Mouse (Mus musculus) lung, postnatal 0 days (tissue): ENCODE results near the gene Vmn2r124. TPM values are rescaled to one million over a fixed set of nuclear protein-coding genes. Genes with fewer than 3 reads are reported as not detected.
"Not testable (repeated sequence)": the region's sequence is repeated elsewhere in the genome, so short reads cannot be mapped to it uniquely, and the experiment has no call there.

Experiments
- ATAC-seq: fragments of 200-750 bp; cut with Nextera tagmentation; 2 replicates; pipeline ENCODE4 v1.8.0; 2017; ENCODE audit warnings: moderate library complexity
- DNase-seq: peaks from one replicate; pipeline ENCODE4 v3.0.0-alpha.2; 2016; ENCODE audit warnings: low spot score
- H3K27ac ChIP-seq: fragments of 300-500 bp; sonication (generic); 2 replicates; pipeline ENCODE4 v1.5.1; 2014; ENCODE audit warnings: antibody characterized with exemption, mild to moderate bottlenecking, low read length, mixed read lengths
- H3K27me3 ChIP-seq: fragments of 300-500 bp; sonication (generic); replicated peaks from 2 replicates; pipeline ENCODE4 v1.6.1; 2014; ENCODE audit warnings: low read length, mixed read lengths; ENCODE audit not compliant: insufficient read depth
- H3K36me3 ChIP-seq: fragments of 300-500 bp; sonication (generic); 2 replicates; pipeline ENCODE4 v1.6.1; 2014; ENCODE audit warnings: low read length, mixed read lengths; ENCODE audit not compliant: insufficient read depth
- H3K4me1 ChIP-seq: fragments of 300-500 bp; sonication (generic); 2 replicates; pipeline ENCODE4 v1.6.1; 2014; ENCODE audit warnings: antibody characterized with exemption, low read depth, low read length, mixed read lengths; ENCODE audit not compliant: insufficient read depth
- H3K4me2 ChIP-seq: fragments of 300-500 bp; sonication (generic); replicated peaks from 2 replicates; pipeline ENCODE4 v1.6.1; 2014; ENCODE audit warnings: low read depth, mild to moderate bottlenecking, low read length, moderate library complexity, mixed read lengths
- H3K4me3 ChIP-seq: fragments of 300-500 bp; sonication (generic); 2 replicates; pipeline ENCODE4 v1.5.1; 2014; ENCODE audit warnings: low read depth, low read length
- H3K9ac ChIP-seq: fragments of 300-500 bp; sonication (generic); replicated peaks from 2 replicates; pipeline ENCODE4 v1.6.1; 2014; ENCODE audit warnings: low read depth, mild to moderate bottlenecking
- H3K9me3 ChIP-seq: fragments of 300-500 bp; sonication (generic); 2 replicates; pipeline ENCODE4 v1.6.1; 2016; ENCODE audit warnings: low read length, mixed read lengths
- CTCF ChIP-seq: IDR thresholded peaks from 2 replicates; pipeline ENCODE4 v1.5.1; 2016; ENCODE audit warnings: antibody characterized with exemption, mild to moderate bottlenecking
- EP300 ChIP-seq: IDR thresholded peaks from 2 replicates; pipeline ENCODE4 v1.6.1; 2016; ENCODE audit warnings: antibody characterized with exemption, mild to moderate bottlenecking, control low read depth
- WGBS: fragments of 180-500 bp; shearing (Covaris S2); extraction: QIAGEN DNeasy Blood & Tissue Kit; methylation state at CpG from one replicate; pipeline ENCODE4 v1.1.7; 2014; 5-methylcytosine and 5-hydroxymethylcytosine counted together
- polyA plus RNA-seq: library from polyadenylated mRNA; unstranded; fragments of >200 nt; fragmentation: Nextera tagmentation; extraction: Ambion mirVana; gene quantifications from 2 replicates; pipeline ENCODE4 v1.2.1, GENCODE M21; 2015

Gene Vmn2r124
- 0.01 TPM in 1 of 2 replicates, not detected in the other for polyA plus RNA-seq

DNA sequence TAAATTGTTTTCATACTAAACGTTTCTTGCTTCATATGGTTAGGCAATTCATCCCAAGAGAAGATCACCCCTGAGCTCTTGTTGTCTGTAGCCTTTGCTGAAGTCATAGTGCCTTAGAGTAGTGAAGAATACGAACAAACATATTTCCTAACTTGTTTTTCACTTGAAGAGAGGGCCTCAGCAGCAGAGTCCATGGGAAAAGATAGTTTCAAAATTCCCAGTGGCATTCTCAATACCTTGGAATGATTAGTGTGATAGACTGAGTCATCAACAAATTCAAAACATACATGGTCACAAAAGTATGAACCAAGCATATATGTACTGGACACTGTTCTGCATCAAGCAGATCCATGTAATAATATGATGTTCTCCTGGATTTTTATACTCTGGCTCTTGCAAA, at the start of gene Vmn2r124:
Gene Vmn2r124 (plus strand): TSS at position 301 of the 400 bp plus-strand sequence.
- no peak within 1 kb of the TSS for H3K27ac ChIP-seq
- DNase-seq (no peak), ATAC-seq (no peak)
- H3K4me1 ChIP-seq, result no peaks in the 10 kb centered on the region
- no peak for TF ChIP-seq CTCF
- TF ChIP-seq EP300, result no peak
- 24% methylated on average over 2 of the region's 2 CpGs for WGBS
- no peaks in the 10 kb centered on the region for H3K9me3 ChIP-seq
- no peaks in the 10 kb centered on the region for H3K27me3 ChIP-seq
- no peak within 1 kb of the TSS for H3K4me3 ChIP-seq
- H3K4me2 ChIP-seq, result no peak within 1 kb of the TSS
- H3K36me3 ChIP-seq, result no peaks in the 10 kb centered on the region
- H3K9ac ChIP-seq, result no peak within 1 kb of the TSS

DNA sequence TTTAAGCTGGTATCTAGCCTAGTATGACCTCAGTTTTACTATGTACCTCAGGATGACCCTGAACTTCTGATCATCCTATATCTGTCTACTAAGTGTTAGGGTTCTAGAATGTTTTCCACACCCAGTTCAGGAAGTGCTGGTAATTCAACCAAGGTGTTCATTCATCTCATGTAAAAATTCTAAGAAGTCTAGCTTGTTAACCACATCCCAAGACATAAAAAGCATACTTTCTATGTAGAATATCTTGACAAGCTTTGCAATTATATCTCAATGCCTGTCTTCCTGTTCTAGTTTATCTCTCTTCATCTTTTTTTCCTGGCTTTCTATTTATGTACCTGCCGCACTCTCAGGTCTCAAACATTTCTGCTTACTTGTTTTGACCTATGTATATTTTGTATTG, 44.5 kb upstream of the Vmn2r124 start:
- no peak for TF ChIP-seq EP300
- Histone ChIP-seq H3K27ac (no peak overlapping the region), H3K27me3 (no peaks in the 10 kb centered on the region), H3K4me1 (no peaks in the 10 kb centered on the region), H3K36me3 (no peaks in the 10 kb centered on the region), H3K9me3 (no peaks in the 10 kb centered on the region), H3K4me2 (no peak overlapping the region), H3K4me3 (no peak overlapping the region), H3K9ac (no peak overlapping the region)
- DNase-seq (no peak), ATAC-seq (no peak)
- 85% methylated on average over 1 of the region's 1 CpGs for WGBS

DNA sequence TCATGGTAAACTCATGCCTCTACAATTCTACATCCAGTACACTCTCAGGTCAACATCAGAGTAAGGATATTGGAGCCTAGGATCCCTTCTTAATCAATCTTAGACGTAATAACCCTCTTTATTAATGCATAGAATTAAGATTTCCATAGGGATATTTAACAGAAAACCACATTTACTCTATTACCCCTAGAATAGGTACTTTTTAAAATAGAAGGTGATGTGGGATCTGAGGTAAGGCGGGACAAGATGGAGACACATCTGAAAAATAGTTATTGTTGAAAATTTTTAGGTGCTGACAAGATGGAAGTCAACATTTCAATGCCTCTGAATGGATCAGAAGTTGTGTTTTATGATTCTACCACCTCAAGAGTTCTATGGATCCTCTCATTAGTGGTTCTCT, 27.8 kb upstream of the Vmn2r124 start, which contains the start of gene Fpr-rs4:
Gene Fpr-rs4 (plus strand): TSS at position 301 of the 400 bp plus-strand sequence.
- Histone ChIP-seq H3K9me3 (no peaks in the 10 kb centered on the region), H3K4me1 (no peaks in the 10 kb centered on the region), H3K27me3 (no peaks in the 10 kb centered on the region), H3K4me3 (no peak within 1 kb of the TSS), H3K4me2 (no peak within 1 kb of the TSS), H3K9ac (no peak within 1 kb of the TSS), H3K27ac (no peak within 1 kb of the TSS), H3K36me3 (no peaks in the 10 kb centered on the region)
- no peak for ATAC-seq
- DNase-seq, result no peak
- no peak for TF ChIP-seq EP300
- no peak for TF ChIP-seq CTCF
- WGBS, result 40% methylated on average over 2 of the region's 2 CpGs

DNA sequence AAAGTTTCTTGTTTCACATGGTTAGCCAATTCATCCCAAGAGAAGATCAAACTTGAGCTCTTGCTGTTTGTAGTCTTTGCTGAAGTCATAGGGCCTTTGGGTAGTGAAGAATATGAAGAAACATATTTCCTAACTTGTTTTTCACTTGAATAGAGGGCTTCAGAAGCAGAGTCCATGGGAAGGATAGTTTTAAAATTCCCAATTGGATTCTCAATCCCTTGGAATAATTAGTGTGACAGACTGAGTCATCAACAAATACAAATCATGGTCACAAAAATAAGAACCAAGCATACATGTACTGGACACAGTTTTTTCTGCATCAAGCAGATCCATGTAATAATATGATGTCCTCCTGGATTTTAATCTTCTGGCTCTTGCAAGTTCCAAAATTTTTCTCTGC, 35.5 kb downstream of the Vmn2r124 start, which contains the start of gene Vmn2r91:
Gene Vmn2r91 (plus strand): TSS at position 301 of the 400 bp plus-strand sequence.
- H3K27me3 ChIP-seq, H3K9ac ChIP-seq, ATAC-seq, H3K4me3 ChIP-seq, H3K36me3 ChIP-seq, H3K27ac ChIP-seq, H3K4me1 ChIP-seq, H3K4me2 ChIP-seq, H3K9me3 ChIP-seq, DNase-seq: not testable (repeated sequence)

DNA sequence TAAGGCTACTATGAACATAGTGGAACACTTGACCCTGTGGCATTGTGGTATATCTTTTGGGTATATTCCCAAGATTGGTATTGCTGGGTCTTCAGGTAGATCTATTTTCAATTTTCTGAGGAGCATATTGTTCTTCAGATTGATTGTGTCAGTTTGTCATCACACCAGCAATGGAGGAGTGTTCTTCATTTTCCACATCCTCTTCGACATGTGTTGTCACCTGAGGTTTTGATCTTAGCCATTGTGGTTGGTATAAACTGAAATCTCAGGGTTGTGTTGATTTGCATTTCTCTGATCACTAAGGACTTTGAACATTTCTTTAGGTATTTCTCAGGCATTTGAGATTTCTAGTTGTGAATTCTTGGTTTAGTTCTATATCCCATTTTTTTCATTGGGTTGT, 46.4 kb downstream of the Vmn2r124 start:
- not testable (repeated sequence) for H3K4me1 ChIP-seq, H3K27ac ChIP-seq, H3K9ac ChIP-seq, H3K36me3 ChIP-seq, ATAC-seq, DNase-seq, H3K27me3 ChIP-seq, H3K9me3 ChIP-seq, H3K4me2 ChIP-seq, H3K4me3 ChIP-seq
- 44% methylated on average over 1 of the region's 1 CpGs for WGBS

DNA sequence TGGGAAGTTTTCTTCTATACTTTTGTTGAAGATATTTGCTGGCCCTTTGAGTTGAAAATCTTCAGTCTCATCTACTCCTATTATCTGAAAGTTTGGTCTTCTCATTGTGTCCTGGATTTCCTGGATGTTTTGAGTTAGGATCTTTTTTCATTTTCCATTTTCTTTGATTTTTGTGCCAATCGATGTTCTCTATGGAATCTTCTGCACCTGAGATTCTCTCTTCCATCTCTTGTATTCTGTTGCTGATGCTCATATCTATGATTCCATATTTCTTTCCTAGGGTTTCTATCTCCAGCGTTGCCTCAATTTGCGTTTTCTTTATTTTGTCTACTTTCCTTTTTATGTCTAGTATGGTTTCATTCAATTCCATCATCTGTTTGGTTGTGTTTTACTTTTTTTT, 53.0 kb downstream of the Vmn2r124 start:
- DNase-seq, result not testable (repeated sequence)
- 79% methylated on average over 3 of the region's 3 CpGs for WGBS

More for the DNA sequence above, 53.0 kb downstream of the Vmn2r124 start:
- H3K9me3 ChIP-seq, H3K27me3 ChIP-seq, ATAC-seq, H3K9ac ChIP-seq, H3K36me3 ChIP-seq, H3K27ac ChIP-seq, H3K4me1 ChIP-seq, H3K4me3 ChIP-seq, H3K4me2 ChIP-seq: not testable (repeated sequence)

Other genes starting within 250 kb of the Vmn2r124 start
- 16.6 and 17.9 TPM in 2 replicates for gene Spaca6, start 222.3 kb upstream of the Vmn2r124 start, polyA plus RNA-seq
- 1.9 and 2.4 TPM in 2 replicates for gene Has1, start 194.2 kb upstream of the Vmn2r124 start, polyA plus RNA-seq
- 13.7 and 14.9 TPM in 2 replicates for gene Fpr1, start 165.5 kb upstream of the Vmn2r124 start, polyA plus RNA-seq
- 12.6 and 15.4 TPM in 2 replicates for gene Fpr2, start 161.6 kb upstream of the Vmn2r124 start, polyA plus RNA-seq
- not detected in 2 replicates for gene Fpr3, start 161.6 kb upstream of the Vmn2r124 start, polyA plus RNA-seq
- gene Fpr-rs4, start 27.7 kb upstream of the Vmn2r124 start, polyA plus RNA-seq, result not detected in 2 replicates
- gene Vmn2r91, start 35.6 kb downstream of the Vmn2r124 start, polyA plus RNA-seq, result not detected in 2 replicates
- gene Vmn2r92, start 102.5 kb downstream of the Vmn2r124 start, polyA plus RNA-seq, result not detected in 2 replicates
- not detected in 2 replicates for gene Vmn2r94, start 228.3 kb downstream of the Vmn2r124 start, polyA plus RNA-seq
- not detected in 2 replicates for gene Vmn2r93, start 248.7 kb downstream of the Vmn2r124 start, polyA plus RNA-seq